Mouse (Mus musculus) bone marrow macrophage, adult 2 months (primary cell): ENCODE results near the gene Akap13.

ENCODE experiments used
- CTCF ChIP-seq: IDR thresholded peaks from 2 replicates; pipeline ENCODE4 v1.5.1; 2012; ENCODE audit warnings: low read depth, mild to moderate bottlenecking, low read length, moderate library complexity
- POLR2A ChIP-seq: IDR thresholded peaks from 2 replicates; pipeline ENCODE4 v1.6.1; 2012; ENCODE audit warnings: mild to moderate bottlenecking, low read depth, low read length, borderline replicate concordance

DNA sequence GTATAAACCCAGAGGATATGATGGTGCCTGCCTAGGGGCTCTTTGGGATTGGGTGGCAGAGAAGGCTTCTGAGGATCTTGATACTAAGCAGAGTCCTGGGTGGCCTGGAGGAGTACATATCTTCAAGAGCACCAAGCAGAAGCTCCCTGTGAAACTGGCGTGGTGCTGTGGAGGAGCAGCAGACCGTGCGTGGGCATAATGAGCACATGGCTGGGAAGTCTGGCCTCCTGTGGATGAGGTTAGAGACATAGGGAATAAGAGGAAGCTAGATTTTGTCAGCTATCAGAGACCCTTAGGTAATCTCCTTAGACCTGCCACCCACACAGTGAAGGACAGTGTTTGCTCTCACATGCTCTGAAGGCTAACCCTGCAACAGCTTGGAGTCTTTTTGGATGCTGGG is 83.2 kb downstream of the Akap13 start:
- TF ChIP-seq CTCF: no peak
- no peak for TF ChIP-seq POLR2A
